Mouse (Mus musculus) spleen, postnatal 36 days (tissue): ENCODE data around the gene Olfr31.

ENCODE experiments used
- DNase-seq, 2 experiments: peaks; one replicate each; pipeline ENCODE4 v3.0.0; 2022; ENCODE audit warnings: low spot score in 2 of 2, mixed read lengths in 1 of 2

Olfr31 gene

GRCm38 (mm10) chr14:14354511-14355359 is 32.1 kb downstream of the Olfr31 start:
- DNase-seq, result no peak

GRCm38 (mm10) chr14:14355360-14355646 is 32.7 kb downstream of the Olfr31 start:
- DNase-seq, result no peak
